Mouse (Mus musculus): ENCODE data around the gene Grrp1. TPM values are rescaled to one million over a fixed set of nuclear protein-coding genes. Genes with fewer than 3 reads are reported as not detected.
A peak's percentile ranks its signal among the peaks of the same experiment; 100 is the strongest.

The Grrp1 gene
- total RNA-seq, 2 experiments from 2014 or later = 3.0 to 3.6 TPM

GRCm38 (mm10) chr4:134268102-134268655, 14.3 kb upstream of the Grrp1 start:
- intact Hi-C loops (cut with DNase I) = no loop called here
- TF ChIP-seq CTCF (IDR thresholded peaks at IDR 0.05) = peak; percentile 18
- no peak for DNase-seq (ENCODE audit: extremely low spot score in 1 of 2, low spot score in 2 of 2)

GRCm38 (mm10) chr4:134265860-134266585, 12.1 kb upstream of the Grrp1 start:
- TF ChIP-seq CTCF (IDR thresholded peaks at IDR 0.05) = no peak; the same call in 1 of the 2 replicates
- intact Hi-C loops (cut with DNase I) = no loop called here
- Histone ChIP-seq H3K27ac (no peak overlapping the region), H3K4me3 (no peak overlapping the region)
- no peak for DNase-seq (ENCODE audit: extremely low spot score in 1 of 2, low spot score in 2 of 2)

More at GRCm38 (mm10) chr4:134268102-134268655, 14.3 kb upstream of the Grrp1 start:
- Histone ChIP-seq H3K4me3 (no peak overlapping the region), H3K27ac (no peak overlapping the region)

- peak; percentile 80 for TF ChIP-seq CTCF (IDR thresholded peaks at IDR 0.05)
- no peak for DNase-seq (ENCODE audit: extremely low spot score in 1 of 2, low spot score in 2 of 2)
- Histone ChIP-seq H3K27ac (no peak overlapping the region), H3K4me3 (no peak overlapping the region)
- intact Hi-C loops (cut with DNase I) = no loop called here
These were observed 9.3 kb upstream of the Grrp1 start for GRCm38 (mm10) chr4:134263191-134263590.

- intact Hi-C loops (cut with DNase I) = loop anchor here (10.0 kb wide), 1 partner anchor 226 kb away; no protein-coding TSS in a partner anchor
These were observed 4.4 kb upstream of the Grrp1 start for GRCm38 (mm10) chr4:134258354-134258753.

GRCm38 (mm10) chr4:134257198-134258009, 3.5 kb upstream of the Grrp1 start:
- TF ChIP-seq CTCF (IDR thresholded peaks at IDR 0.05) = no peak
- no peak for DNase-seq (ENCODE audit: extremely low spot score in 1 of 2, low spot score in 2 of 2)
- H3K27ac ChIP-seq = no peak overlapping the region
- intact Hi-C loops (cut with DNase I) = loop anchor here (10.0 kb wide), 1 partner anchor 227 kb away; no protein-coding TSS in a partner anchor
- no peak overlapping the region for H3K4me3 ChIP-seq

More at GRCm38 (mm10) chr4:134258354-134258753, 4.4 kb upstream of the Grrp1 start:
- no peak for DNase-seq (ENCODE audit: extremely low spot score in 1 of 2, low spot score in 2 of 2)
- H3K27ac ChIP-seq = no peak overlapping the region
- no peak overlapping the region for H3K4me3 ChIP-seq
- no peak for TF ChIP-seq CTCF (IDR thresholded peaks at IDR 0.05)

- Histone ChIP-seq H3K4me3 (no peak overlapping the region), H3K27ac (no peak overlapping the region)
- intact Hi-C loops (cut with DNase I) = loop anchor here (10.0 kb wide), 1 partner anchor 228 kb away; no protein-coding TSS in a partner anchor
- DNase-seq (ENCODE audit: extremely low spot score in 1 of 2, low spot score in 2 of 2) = no peak
- TF ChIP-seq CTCF (IDR thresholded peaks at IDR 0.05) = no peak
These were observed 2.7 kb upstream of the Grrp1 start for GRCm38 (mm10) chr4:134256407-134257197.

GRCm38 (mm10) chr4:134255854-134256253, 1.9 kb upstream of the Grrp1 start:
- Histone ChIP-seq H3K27ac (no peak overlapping the region), H3K4me3 (no peak overlapping the region)
- intact Hi-C loops (cut with DNase I) = loop anchor here (10.0 kb wide), 1 partner anchor 229 kb away; no protein-coding TSS in a partner anchor
- TF ChIP-seq CTCF (IDR thresholded peaks at IDR 0.05) = no peak
- DNase-seq (ENCODE audit: extremely low spot score in 1 of 2, low spot score in 2 of 2) = no peak

GRCm38 (mm10) chr4:134254835-134255234, 929 bp upstream of the Grrp1 start:
- Histone ChIP-seq H3K27ac (no peak overlapping the region), H3K4me3 (no peak overlapping the region)
- no peak for TF ChIP-seq CTCF (IDR thresholded peaks at IDR 0.05)
- intact Hi-C loops (cut with DNase I) = loop anchor here (10.0 kb wide), 1 partner anchor 230 kb away; no protein-coding TSS in a partner anchor
- no peak for DNase-seq (ENCODE audit: extremely low spot score in 1 of 2, low spot score in 2 of 2)

- intact Hi-C loops (cut with DNase I) = loop anchor here (10.0 kb wide), 1 partner anchor 232 kb away; no protein-coding TSS in a partner anchor
- DNase-seq (ENCODE audit: extremely low spot score in 1 of 2, low spot score in 2 of 2) = no peak
- TF ChIP-seq CTCF (IDR thresholded peaks at IDR 0.05) = no peak
- Histone ChIP-seq H3K27ac (peak overlapping the region; percentile 69), H3K4me3 (peak overlapping the region; percentile 44)
These were observed 790 bp downstream of the Grrp1 start for GRCm38 (mm10) chr4:134252911-134253721.
